Mouse (Mus musculus) neutrophil, adult 65 days (primary cell): Measurements from ENCODE around the gene Lsm4. TPM values are rescaled to one million over a fixed set of nuclear protein-coding genes. Genes with fewer than 3 reads are reported as not detected.

Experiments
- total RNA-seq: library from RNA; stranded (reverse); gene quantifications from 2 replicates; pipeline ENCODE4 v1.2.4, GENCODE M21; 2023

Gene Lsm4
- 33.3 and 36.4 TPM in 2 replicates for total RNA-seq

GRCm38 (mm10) chr8:70673079-70673856, at the start of gene Lsm4:
Lsm4 (plus strand) TSS chr8:70673248.

GRCm38 (mm10) chr8:70632346-70632892, 40.6 kb upstream of the Lsm4 start, which contains the start of gene Gdf15:
Gdf15 (minus strand) TSS chr8:70632456.

DNA sequence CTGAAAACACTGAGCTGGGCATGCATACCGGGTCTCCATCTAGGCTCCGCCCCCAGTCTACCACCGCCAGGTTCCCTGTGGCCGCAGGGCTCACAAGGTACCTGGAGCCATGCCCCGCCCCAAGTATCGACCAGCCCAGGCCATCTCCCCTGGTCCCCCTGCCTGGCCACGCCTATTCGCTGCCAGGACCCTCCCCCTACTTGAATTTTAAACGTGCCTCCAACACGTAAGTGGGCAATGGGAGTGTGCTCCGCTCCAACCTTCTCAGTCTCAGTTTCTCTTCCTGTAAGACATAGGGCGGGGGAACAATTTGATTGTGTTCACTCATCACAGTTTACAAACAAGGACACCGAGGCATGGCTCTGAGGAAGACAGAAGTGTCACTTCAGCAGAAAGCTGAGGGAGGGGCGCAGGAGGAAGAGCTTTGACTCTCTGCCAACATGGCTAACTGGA, 12.7 kb upstream of the Lsm4 start, which contains the start of gene Pgpep1:
Gene Pgpep1 (minus strand): TSS at position 116 of the 453 bp plus-strand sequence.

GRCm38 (mm10) chr8:70698310-70699109, 25.5 kb downstream of the Lsm4 start, which contains the start of gene Jund:
Jund (plus strand) TSS chr8:70698949.

DNA sequence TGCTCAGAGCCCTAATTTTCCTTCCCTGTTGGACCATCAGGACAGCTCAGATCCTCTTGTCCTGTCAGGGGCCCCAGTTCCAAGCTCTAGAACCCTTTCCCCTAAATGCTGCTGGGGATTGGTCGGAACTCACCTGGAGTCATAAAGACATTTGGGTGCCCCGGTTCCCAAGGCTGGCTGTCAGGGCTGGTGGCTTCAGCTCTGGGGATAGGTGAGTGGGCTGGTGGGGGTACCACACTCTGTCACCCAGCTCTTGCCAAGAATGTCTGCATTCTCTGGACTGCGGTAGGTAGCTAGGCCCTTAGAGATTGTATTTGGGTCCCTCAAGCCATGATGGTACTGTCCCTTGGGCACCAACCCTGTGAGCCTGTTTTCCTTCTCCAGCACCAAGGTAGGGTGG, 30.2 kb downstream of the Lsm4 start, which contains the start of gene Iqcn:
Gene Iqcn (plus strand): TSS at position 171 of the 400 bp plus-strand sequence.

GRCm38 (mm10) chr8:70718297-70718696, 45.2 kb downstream of the Lsm4 start, which contains the start of gene Gm3336:
Gm3336 (plus strand) TSS chr8:70718543.

GRCm38 (mm10) chr8:70723486-70724210, 50.6 kb downstream of the Lsm4 start, which contains the start of gene Pde4c:
Pde4c (plus strand) TSS chr8:70723720.

Other genes starting within 250 kb of the Lsm4 start
- 3.2 and 9.3 TPM in 2 replicates for gene Crtc1, start 233.7 kb upstream of the Lsm4 start, total RNA-seq
- gene Klhl26, start 196.3 kb upstream of the Lsm4 start, total RNA-seq: 1.6 and 1.9 TPM in 2 replicates
- not detected in 2 replicates for gene Tmem59l, start 185.9 kb upstream of the Lsm4 start, total RNA-seq
- 0.57 TPM in 1 of 2 replicates, not detected in the other for gene Crlf1, start 180.1 kb upstream of the Lsm4 start, total RNA-seq
- gene Rex1bd, start 166.5 kb upstream of the Lsm4 start, total RNA-seq: 28.1 and 40.0 TPM in 2 replicates
- gene Uba52, start 162.4 kb upstream of the Lsm4 start, total RNA-seq: 559 and 837 TPM in 2 replicates
- gene Fkbp8, start 145.5 kb upstream of the Lsm4 start, total RNA-seq: 162 and 198 TPM in 2 replicates
- 29.8 and 33.9 TPM in 2 replicates for gene Kxd1, start 145.3 kb upstream of the Lsm4 start, total RNA-seq
- 64.2 and 80.9 TPM in 2 replicates for gene Ell, start 133.8 kb upstream of the Lsm4 start, total RNA-seq
- gene Isyna1, start 78.9 kb upstream of the Lsm4 start, total RNA-seq: 36.8 and 37.0 TPM in 2 replicates
- gene Ssbp4, start 64.4 kb upstream of the Lsm4 start, total RNA-seq: 61.1 and 64.5 TPM in 2 replicates
- gene Lrrc25, start 57.1 kb upstream of the Lsm4 start, total RNA-seq: 118 and 126 TPM in 2 replicates
- 0.66 TPM in 2 replicates for gene Gdf15, start 40.8 kb upstream of the Lsm4 start, total RNA-seq
- gene Pgpep1, start 12.9 kb upstream of the Lsm4 start, total RNA-seq: 1.2 and 3.4 TPM in 2 replicates
- 770 and 908 TPM in 2 replicates for gene Jund, start 25.7 kb downstream of the Lsm4 start, total RNA-seq
- gene Iqcn, start 30.2 kb downstream of the Lsm4 start, total RNA-seq: 2.7 and 3.1 TPM in 2 replicates
- 0.39 TPM in 1 of 2 replicates, not detected in the other for gene Gm3336, start 45.3 kb downstream of the Lsm4 start, total RNA-seq
- 0.41 and 0.51 TPM in 2 replicates for gene Pde4c, start 50.5 kb downstream of the Lsm4 start, total RNA-seq
- gene Rab3a, start 81.4 kb downstream of the Lsm4 start, total RNA-seq: 1.3 and 2.0 TPM in 2 replicates
- 12.1 and 18.3 TPM in 2 replicates for gene Mpv17l2, start 87.7 kb downstream of the Lsm4 start, total RNA-seq
- gene Pik3r2, start 103.5 kb downstream of the Lsm4 start, total RNA-seq: 16.9 and 17.2 TPM in 2 replicates
- gene Mast3, start 131.8 kb downstream of the Lsm4 start, total RNA-seq: 167 and 180 TPM in 2 replicates
- 0.63 and 0.98 TPM in 2 replicates for gene Il12rb1, start 135.2 kb downstream of the Lsm4 start, total RNA-seq
- gene Arrdc2, start 166.5 kb downstream of the Lsm4 start, total RNA-seq: 13.1 and 14.2 TPM in 2 replicates
- not detected in 2 replicates for gene Kcnn1, start 190.0 kb downstream of the Lsm4 start, total RNA-seq
- 28.6 and 33.1 TPM in 2 replicates for gene Ccdc124, start 200.7 kb downstream of the Lsm4 start, total RNA-seq
- not detected in 2 replicates for gene Slc5a5, start 219.5 kb downstream of the Lsm4 start, total RNA-seq
- gene Rpl18a, start 224.2 kb downstream of the Lsm4 start, total RNA-seq: 831 and 972 TPM in 2 replicates
- 19.7 and 30.6 TPM in 2 replicates for gene Map1s, start 232.7 kb downstream of the Lsm4 start, total RNA-seq